In the genomic region with DNA sequence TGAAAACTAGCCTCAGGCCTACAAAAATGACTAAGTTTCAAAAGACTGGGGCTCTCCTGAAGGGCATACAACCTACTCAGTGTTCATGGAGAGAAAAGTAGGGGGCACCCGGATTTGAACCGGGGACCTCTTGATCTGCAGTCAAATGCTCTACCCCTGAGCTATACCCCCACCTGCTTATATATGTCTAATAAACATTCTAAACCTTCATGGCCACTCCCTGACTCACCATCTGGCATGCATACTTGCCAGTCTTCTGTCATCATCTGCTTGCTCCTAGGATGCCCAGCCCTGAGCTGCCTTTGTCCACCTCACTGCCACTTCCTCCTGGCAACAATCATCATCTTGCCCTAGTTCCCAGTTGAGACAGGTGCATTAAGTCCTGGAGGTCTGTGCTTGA, we compare ENCODE assay signal across 20 mouse cellular contexts.
A peak's percentile ranks its signal among the peaks of the same experiment; 100 is the strongest.
DNase-seq lines count a peak whose midpoint lies in the region; ATAC-seq and TF ChIP-seq lines count a peak whose summit lies in the region.
"Had no signal": no experiment of that assay in that cellular context is flagged by ENCODE, and none has a peak within 500 bp of the region (broad histone marks: within the 10 kb centered on the region; RNA-seq: fewer than 3 reads in every experiment).

No protein-coding gene starts in this region.

- peak; percentile 9 to 13 for DNase-seq in cerebellum, adult 2 months
- no peak for DNase-seq in cerebellum, adult 11-12 months
- DNase-seq in cerebellum, postnatal 25 days, result peak; percentile 12 to 14
- DNase-seq in cerebellum, adult 9-10 months, result no peak
- DNase-seq in heart, adult 11 months, result peak; percentile 68
- no peak for DNase-seq in MEL (ENCODE audit: low read depth, low spot score)
- no peak for DNase-seq in lung, postnatal 10 days
- DNase-seq: adrenal gland, adult 2 months; adrenal gland, postnatal 10 days; adrenal gland, postnatal 25 days; cerebellum, adult 18-20 months; embryo, embryonic 11 days had no signal

- TF ChIP-seq RAD21 in MEL (IDR thresholded peaks at IDR 0.05; ENCODE audit: low read depth, low read length), result no peak

- H3K4me3 ChIP-seq in cerebellum, adult 2 months (replicated peaks; ENCODE audit: insufficient read depth, low read depth, low read length), result no peak overlapping the region
- H3K4me3 ChIP-seq in heart, embryonic 12.5 days, result no peak overlapping the region
- H3K4me3 ChIP-seq in MEL (ENCODE audit: control insufficient read depth in 1 of 2, insufficient read depth in 1 of 2, low read depth in 2 of 2, low read length in 2 of 2), result no peak overlapping the region
- H3K4me3 ChIP-seq: embryonic facial prominence, embryonic 13.5 days; embryonic facial prominence, embryonic 15.5 days; erythroblast, embryonic 14.5 days; forebrain, embryonic 10.5 days; forebrain, embryonic 12.5 days had no signal

- no peaks in the 10 kb centered on the region for H3K9me3 ChIP-seq in heart, embryonic 12.5 days (replicated peaks)
- no peaks in the 10 kb centered on the region for H3K9me3 ChIP-seq in MEL (replicated peaks; ENCODE audit: insufficient read depth, low read length)
- H3K9me3 ChIP-seq: embryonic facial prominence, embryonic 13.5 days; embryonic facial prominence, embryonic 15.5 days; forebrain, embryonic 10.5 days; forebrain, embryonic 12.5 days; G1E had no signal

- 75% methylated on average over 2 of the region's 2 CpGs for WGBS in cerebellum, adult 2 months
- WGBS in heart, embryonic 12.5 days, result 85% methylated on average over 2 of the region's 2 CpGs

- no peak for ATAC-seq in heart, embryonic 12.5 days (ENCODE audit: insufficient number of reproducible peaks, low FRiP score)
- ATAC-seq: forebrain, embryonic 14.5 days had no signal

- no peaks in the 10 kb centered on the region for H3K79me2 ChIP-seq in MEL (ENCODE audit: control insufficient read depth, insufficient read depth, low read length, poor library complexity)

- TF ChIP-seq EP300 in MEL (IDR thresholded peaks at IDR 0.05; ENCODE audit: low read depth in 1 of 2, low read length in 2 of 2), result no peak

- no peaks in the 10 kb centered on the region for H3K27me3 ChIP-seq in cerebellum, adult 2 months (ENCODE audit: control insufficient read depth, insufficient read depth, low read length)
- no peaks in the 10 kb centered on the region for H3K27me3 ChIP-seq in heart, embryonic 12.5 days (replicated peaks)
- no peaks in the 10 kb centered on the region for H3K27me3 ChIP-seq in MEL (ENCODE audit: control insufficient read depth in 1 of 2, insufficient read depth in 2 of 2, low read length in 2 of 2)
- H3K27me3 ChIP-seq: embryonic facial prominence, embryonic 13.5 days; embryonic facial prominence, embryonic 15.5 days; forebrain, embryonic 12.5 days had no signal

- H3K36me3 ChIP-seq in heart, embryonic 12.5 days, result no peaks in the 10 kb centered on the region
- H3K36me3 ChIP-seq in MEL (ENCODE audit: control insufficient read depth in 1 of 2, insufficient read depth in 2 of 2, low read length in 2 of 2), result no peaks in the 10 kb centered on the region
- H3K36me3 ChIP-seq: embryonic facial prominence, embryonic 13.5 days; embryonic facial prominence, embryonic 15.5 days; forebrain, embryonic 10.5 days; forebrain, embryonic 12.5 days; G1E had no signal

- no peak for TF ChIP-seq POLR2A in cerebellum, adult 2 months (IDR thresholded peaks at IDR 0.05; ENCODE audit: borderline replicate concordance, insufficient read depth, low read length)
- TF ChIP-seq POLR2A in MEL (IDR thresholded peaks at IDR 0.05; ENCODE audit: control insufficient read depth in 1 of 2, insufficient read depth in 1 of 2, low read depth in 1 of 2, low read length in 2 of 2, poor library complexity in 1 of 2), result no peak

- H3K4me2 ChIP-seq in heart, embryonic 12.5 days, result no peak overlapping the region
- H3K4me2 ChIP-seq: embryonic facial prominence, embryonic 13.5 days; embryonic facial prominence, embryonic 15.5 days; forebrain, embryonic 12.5 days had no signal

- H3K27ac ChIP-seq in cerebellum, adult 2 months (ENCODE audit: insufficient read depth, low read length), result no peak overlapping the region
- H3K27ac ChIP-seq in heart, embryonic 12.5 days (ENCODE audit: poor library complexity, severe bottlenecking), result no peak overlapping the region
- H3K27ac ChIP-seq in MEL (ENCODE audit: control insufficient read depth, low read depth, low read length), result no peak overlapping the region
- H3K27ac ChIP-seq: embryonic facial prominence, embryonic 13.5 days; embryonic facial prominence, embryonic 15.5 days; forebrain, embryonic 10.5 days; forebrain, embryonic 12.5 days had no signal

- no peak for TF ChIP-seq CTCF in cerebellum, adult 2 months (IDR thresholded peaks at IDR 0.05; ENCODE audit: borderline replicate concordance, insufficient read depth, low read depth, low read length)
- TF ChIP-seq CTCF in MEL (IDR thresholded peaks at IDR 0.05 in 2 of 3, conservative IDR thresholded peaks at IDR 0.05 in 1 of 3; ENCODE audit: control insufficient read depth in 1 of 3, insufficient read depth in 1 of 3, low read depth in 2 of 3, low read length in 3 of 3, poor library complexity in 1 of 3, severe bottlenecking in 1 of 3), result no peak

- H3K9ac ChIP-seq in heart, embryonic 12.5 days, result no peak overlapping the region
- no peak overlapping the region for H3K9ac ChIP-seq in MEL (ENCODE audit: control insufficient read depth, low read depth, low read length, poor library complexity, severe bottlenecking)
- H3K9ac ChIP-seq: embryonic facial prominence, embryonic 13.5 days; embryonic facial prominence, embryonic 15.5 days; forebrain, embryonic 12.5 days had no signal

- no peaks in the 10 kb centered on the region for H3K4me1 ChIP-seq in cerebellum, adult 2 months (ENCODE audit: control insufficient read depth, insufficient read depth, low read length)
- H3K4me1 ChIP-seq in heart, embryonic 12.5 days (replicated peaks), result peaks cover 6% of the 10 kb centered on the region; the same call in 1 of the 2 replicates
- no peaks in the 10 kb centered on the region for H3K4me1 ChIP-seq in MEL (ENCODE audit: control insufficient read depth in 1 of 2, insufficient read depth in 2 of 2, low read length in 2 of 2)
- H3K4me1 ChIP-seq: embryonic facial prominence, embryonic 13.5 days; embryonic facial prominence, embryonic 15.5 days; forebrain, embryonic 10.5 days; forebrain, embryonic 12.5 days had no signal

TF ChIP-seq in MEL, 35 proteins besides CTCF, POLR2A, EP300 and RAD21:
- TF ChIP-seq TBP (IDR thresholded peaks at IDR 0.05; ENCODE audit: low read depth, low read length), result peak; percentile 84
- TF ChIP-seq CHD2 (IDR thresholded peaks at IDR 0.05; ENCODE audit: low read length), result no peak

Comparison
In these comparisons a context has a peak if more than half of its experiments do, and no peak if none do; other contexts are left out.
1. DNase-seq: peak in cerebellum, adult 2 months (2 of 2), cerebellum, postnatal 25 days (2 of 2) and heart, adult 11 months (single experiment); none in cerebellum, adult 11-12 months (single experiment), cerebellum, adult 9-10 months (single experiment), MEL (single experiment) and lung, postnatal 10 days (single experiment).